Mouse (Mus musculus): ENCODE results near the gene Dock10.

DNA sequence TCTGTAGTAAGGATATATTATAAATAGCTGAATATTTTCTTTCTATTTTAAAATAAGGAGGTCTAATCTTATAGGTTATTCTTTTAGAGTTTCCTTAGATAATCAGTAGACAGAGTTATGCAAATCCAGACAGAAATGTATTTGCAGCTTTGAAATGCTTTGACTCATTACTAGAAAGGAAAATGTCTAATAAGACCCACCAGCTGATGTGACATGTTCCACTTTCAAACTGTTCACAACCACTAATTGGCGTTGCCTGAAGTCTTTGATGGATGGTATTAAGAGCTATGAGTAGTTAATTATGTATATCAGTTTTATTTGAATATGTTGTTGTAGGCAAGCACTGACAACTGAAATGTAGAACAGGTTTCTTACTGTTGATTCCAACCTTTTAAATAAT lies 298.4 kb downstream of the Dock10 start:
- no peak for TF ChIP-seq EP300 (IDR thresholded peaks at IDR 0.05; ENCODE audit: low read depth)
- TF ChIP-seq CTCF (IDR thresholded peaks at IDR 0.05; ENCODE audit: low read depth), result no peak
